In the genomic region with DNA sequence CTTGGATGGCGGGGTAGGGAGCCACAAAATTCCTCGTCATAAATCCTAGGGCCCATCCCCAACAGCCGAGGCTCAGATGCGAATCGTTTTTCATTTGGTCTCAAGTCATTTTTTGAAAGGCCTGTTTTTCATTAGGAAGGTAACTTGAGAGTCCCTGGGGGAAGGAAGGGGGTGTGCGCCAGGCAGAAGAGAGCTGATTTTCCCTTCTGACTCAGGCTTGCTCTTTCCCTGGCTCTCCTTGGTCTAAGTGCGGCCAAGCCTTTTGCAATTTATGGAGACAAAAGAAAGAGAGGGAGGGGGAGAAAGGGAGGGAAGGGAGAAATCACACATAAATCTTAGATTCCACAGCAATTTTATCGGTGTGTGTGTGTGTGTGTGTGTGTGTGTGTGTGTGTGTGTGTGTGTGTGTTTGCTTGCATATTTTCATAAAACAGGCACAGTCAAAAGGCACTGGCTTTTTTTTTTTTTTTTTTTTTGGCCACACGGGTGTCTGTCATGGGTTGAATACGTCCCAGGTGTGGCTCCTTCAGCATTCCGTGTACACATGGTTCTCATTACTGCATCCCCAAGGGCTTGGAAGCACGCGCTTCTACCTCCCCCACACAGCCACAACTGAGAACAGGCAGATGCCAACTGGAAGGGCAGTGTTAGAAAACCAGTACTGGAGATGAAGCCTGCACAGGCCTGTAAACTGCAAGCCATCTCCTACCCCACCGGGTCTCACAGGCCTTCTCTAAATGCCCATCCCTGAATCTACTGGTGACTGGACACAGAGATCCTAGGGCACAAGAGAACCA, we compare ENCODE assay signal across 10 mouse cellular contexts.
A peak's percentile ranks its signal among the peaks of the same experiment; 100 is the strongest.
DNase-seq lines count a peak whose midpoint lies in the region; ATAC-seq and TF ChIP-seq lines count a peak whose summit lies in the region.
"Had no signal": no experiment of that assay in that cellular context is flagged by ENCODE, and none has a peak within 500 bp of the region (broad histone marks: within the 10 kb centered on the region; RNA-seq: fewer than 3 reads in every experiment).

No protein-coding gene starts in this region.

- WGBS in heart, embryonic 12.5 days, result 68% methylated on average over 14 of the region's 14 CpGs
- WGBS in limb, embryonic 14.5 days, result 6% methylated on average over 14 of the region's 14 CpGs

- H3K4me2 ChIP-seq in heart, embryonic 12.5 days, result no peak overlapping the region
- H3K4me2 ChIP-seq in limb, embryonic 14.5 days (replicated peaks; ENCODE audit: low read depth, low read length, severe bottlenecking), result peak overlapping the region; percentile 28; the same call in 1 of the 2 replicates
- H3K4me2 ChIP-seq: lung, embryonic 15.5 days had no signal

- no peak overlapping the region for H3K27ac ChIP-seq in heart, embryonic 12.5 days (ENCODE audit: poor library complexity, severe bottlenecking)
- peak overlapping the region; percentile 93 for H3K27ac ChIP-seq in limb, embryonic 14.5 days (replicated peaks; ENCODE audit: low read depth, low read length)
- H3K27ac ChIP-seq: lung, embryonic 15.5 days had no signal

- no peaks in the 10 kb centered on the region for H3K4me1 ChIP-seq in heart, embryonic 12.5 days (replicated peaks)
- H3K4me1 ChIP-seq in limb, embryonic 14.5 days (ENCODE audit: control insufficient read depth, insufficient read depth, low read length), result peaks cover 20% of the 10 kb centered on the region
- H3K4me1 ChIP-seq: lung, embryonic 15.5 days had no signal

- no peaks in the 10 kb centered on the region for H3K9me3 ChIP-seq in heart, embryonic 12.5 days (replicated peaks)
- no peaks in the 10 kb centered on the region for H3K9me3 ChIP-seq in limb, embryonic 14.5 days (ENCODE audit: control insufficient read depth, low read length)
- H3K9me3 ChIP-seq: lung, embryonic 15.5 days had no signal

- ATAC-seq in heart, embryonic 12.5 days (ENCODE audit: insufficient number of reproducible peaks, low FRiP score), result no peak
- ATAC-seq in limb, embryonic 14.5 days (ENCODE audit: low FRiP score, low read depth), result peak; percentile 97
- ATAC-seq in megakaryocyte, adult 5-6 weeks (ENCODE audit: poor library complexity, severe bottlenecking), result no peak

- H3K4me3 ChIP-seq in heart, embryonic 12.5 days, result no peak overlapping the region
- H3K4me3 ChIP-seq in limb, embryonic 14.5 days (replicated peaks; ENCODE audit: low read length), result no peak overlapping the region
- H3K4me3 ChIP-seq: lung, embryonic 15.5 days had no signal

- H3K27me3 ChIP-seq in heart, embryonic 12.5 days (replicated peaks), result no peaks in the 10 kb centered on the region
- no peaks in the 10 kb centered on the region for H3K27me3 ChIP-seq in limb, embryonic 14.5 days (ENCODE audit: control insufficient read depth, insufficient read depth, low read length)
- H3K27me3 ChIP-seq: lung, embryonic 15.5 days had no signal

- DNase-seq in heart, adult 11 months, result peak; percentile 98
- peak; percentile 75 for DNase-seq in adrenal gland, postnatal 14 days
- peak; percentile 61 to 77 for DNase-seq in gastrocnemius, postnatal 36 days
- peak; percentile 94 for DNase-seq in limb, embryonic 14.5 days (ENCODE audit: low spot score)
- no peak for DNase-seq in left cerebral cortex, adult 18-20 months (ENCODE audit: low spot score in 2 of 2)
- DNase-seq in layer of hippocampus, postnatal 36 days, result no peak
- DNase-seq: cerebellum, adult 8-10 months had no signal

- no peak overlapping the region for H3K9ac ChIP-seq in heart, embryonic 12.5 days
- no peak overlapping the region for H3K9ac ChIP-seq in limb, embryonic 14.5 days (ENCODE audit: low read depth, low read length, severe bottlenecking)
- H3K9ac ChIP-seq: lung, embryonic 15.5 days had no signal

- no peak for TF ChIP-seq POLR2A in limb, embryonic 14.5 days (IDR thresholded peaks at IDR 0.05; ENCODE audit: borderline replicate concordance, extremely low read depth, insufficient read depth, insufficient read length)

- no peaks in the 10 kb centered on the region for H3K36me3 ChIP-seq in heart, embryonic 12.5 days
- no peaks in the 10 kb centered on the region for H3K36me3 ChIP-seq in limb, embryonic 14.5 days (ENCODE audit: control insufficient read depth, insufficient read depth, low read length)
- H3K36me3 ChIP-seq: lung, embryonic 15.5 days had no signal

- intact Hi-C loops in gastrocnemius, postnatal 36 days (cut with DNase I), result no loop called here

Comparison
In these comparisons a context has a peak if more than half of its experiments do, and no peak if none do; other contexts are left out.
1. DNase-seq: peak in heart, adult 11 months (single experiment), adrenal gland, postnatal 14 days (single experiment), gastrocnemius, postnatal 36 days (2 of 2) and limb, embryonic 14.5 days (single experiment); none in left cerebral cortex, adult 18-20 months (0 of 2) and layer of hippocampus, postnatal 36 days (0 of 2).